Mouse (Mus musculus) frontal cortex, postnatal 25 days (tissue): ENCODE results near the gene Galns.
A peak's percentile ranks its signal among the peaks of the same experiment; 100 is the strongest.

Experiments used
- DNase-seq, 2 experiments: peaks; one replicate each; pipeline ENCODE4 v3.0.0; 2022; ENCODE audit warnings: low spot score in 2 of 2

Galns gene

DNA sequence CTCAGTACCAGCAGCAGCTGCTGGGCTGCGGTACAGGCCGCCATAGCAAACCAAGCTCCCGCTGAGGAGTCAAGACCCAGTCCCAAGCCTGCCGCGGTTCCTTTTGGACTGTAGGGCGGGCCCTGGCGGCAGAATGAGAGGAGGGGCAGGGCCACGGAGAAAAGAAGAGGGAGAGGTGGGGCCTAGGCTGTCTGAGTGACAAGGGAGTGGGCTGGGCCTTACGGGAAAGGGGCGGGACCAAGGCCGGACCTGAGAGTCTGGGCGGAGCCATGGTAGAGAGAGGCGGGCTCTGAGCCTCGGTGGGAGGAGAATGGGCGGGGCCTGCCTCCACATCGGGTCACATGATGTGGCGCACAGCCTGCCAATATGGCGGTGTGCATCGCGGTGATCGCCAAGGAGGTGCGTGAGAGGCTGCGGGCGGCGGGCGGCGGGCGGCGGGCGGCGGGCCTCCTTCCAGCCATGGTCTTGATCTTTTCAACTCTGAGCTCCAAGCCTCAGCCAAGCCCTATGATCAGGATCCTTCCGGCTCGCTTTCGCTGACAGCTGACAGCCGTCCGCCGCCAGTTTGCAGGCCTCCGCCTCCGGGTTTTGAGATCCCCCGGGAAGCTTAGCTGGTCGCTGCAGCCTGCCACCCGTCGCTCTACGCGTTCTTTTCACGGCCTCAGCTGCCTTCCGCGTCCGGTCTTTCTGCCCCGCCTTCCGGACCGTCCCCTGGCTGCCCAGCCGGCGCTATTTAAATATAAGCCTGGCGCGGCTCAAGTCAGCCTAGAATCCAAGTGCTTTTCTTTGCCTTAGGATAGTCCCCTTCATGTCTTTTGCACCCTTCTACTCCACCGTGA lies at the start of gene Galns, which contains the start of gene Trappc2l:
Gene Galns (minus strand): TSS at position 169 of the 839 bp plus-strand sequence.
Gene Trappc2l (plus strand): TSS at position 346 of the 839 bp plus-strand sequence.
- DNase-seq, result peak; percentile 75 to 89

GRCm38 (mm10) chr8:122660022-122660421 lies 48.8 kb upstream of the Galns start:
- no peak for DNase-seq

DNA sequence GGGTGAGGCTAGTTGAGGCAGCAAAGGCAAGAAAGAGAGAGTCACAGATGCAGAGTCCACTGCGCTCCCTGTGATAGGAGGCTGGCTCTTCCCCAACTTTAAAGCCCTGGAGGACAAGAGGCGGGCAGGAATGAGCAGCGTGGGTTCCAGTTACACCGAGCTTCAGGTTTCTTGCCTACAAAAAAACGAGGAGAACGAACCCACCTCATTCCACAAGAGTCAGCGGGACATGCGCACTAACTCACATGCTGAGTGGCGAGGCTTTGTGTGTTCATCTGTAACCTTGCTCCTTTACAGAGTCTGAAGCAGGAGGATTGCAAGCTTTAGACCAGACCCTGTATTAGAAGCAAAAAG lies 47.5 kb upstream of the Galns start:
- no peak for DNase-seq

DNA sequence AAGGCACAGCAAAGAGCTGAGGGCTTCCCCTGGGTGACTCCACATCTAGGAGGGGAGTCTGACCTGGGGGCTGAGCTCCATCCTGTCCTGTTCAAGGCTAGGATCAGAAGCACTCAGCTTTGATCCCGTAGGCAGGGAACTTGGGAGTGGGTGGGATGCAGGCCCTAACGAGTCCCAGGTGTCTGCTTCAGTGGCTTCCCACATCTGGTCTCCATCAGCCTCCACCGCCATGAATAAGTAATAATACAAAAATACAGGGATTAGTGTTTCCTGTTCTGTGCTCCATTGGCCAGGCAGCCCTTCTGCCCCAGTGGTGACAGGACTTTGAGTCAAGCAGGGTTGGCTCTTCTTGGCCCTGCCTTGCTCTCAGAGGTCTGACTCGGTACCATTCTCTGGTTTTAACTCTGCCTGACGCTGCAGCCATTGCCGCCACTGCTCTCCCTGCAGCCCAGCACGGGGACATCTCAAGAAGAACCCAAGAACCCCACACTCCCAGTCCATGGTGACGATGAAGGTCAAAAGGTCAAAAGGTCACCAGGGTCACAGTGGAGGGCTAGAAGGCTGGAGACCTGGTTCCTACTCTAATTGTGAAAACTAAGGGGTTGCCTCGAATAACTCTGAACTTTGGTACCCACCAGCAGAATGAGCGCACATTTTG lies 47.0 kb upstream of the Galns start:
- no peak for DNase-seq

- DNase-seq, result no peak
These were observed 45.1 kb upstream of the Galns start for GRCm38 (mm10) chr8:122656056-122656999.

- no peak for DNase-seq
These were observed 43.5 kb upstream of the Galns start for GRCm38 (mm10) chr8:122654768-122655167.

DNA sequence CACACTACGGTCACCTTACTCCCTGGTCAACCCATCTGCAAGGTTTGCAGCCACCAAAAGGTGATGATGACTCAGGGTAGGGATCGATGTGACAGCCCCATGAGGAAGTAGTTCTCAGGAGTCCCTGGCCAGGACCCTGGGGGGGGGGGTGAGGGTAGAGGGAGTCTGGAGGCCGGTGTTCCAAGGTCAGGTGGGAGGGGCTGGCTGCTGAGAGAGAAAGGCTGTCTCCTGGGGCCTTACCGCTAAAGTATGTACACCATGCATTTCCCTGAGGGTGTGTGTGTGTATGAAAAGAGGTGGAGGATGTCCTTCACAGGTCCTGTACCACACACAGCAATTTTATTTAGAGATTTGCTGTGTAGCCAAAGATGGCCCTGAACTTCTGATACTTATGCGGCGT lies 41.4 kb upstream of the Galns start:
- no peak for DNase-seq

- no peak for DNase-seq
These were observed 40.2 kb upstream of the Galns start for GRCm38 (mm10) chr8:122651326-122651921.

DNA sequence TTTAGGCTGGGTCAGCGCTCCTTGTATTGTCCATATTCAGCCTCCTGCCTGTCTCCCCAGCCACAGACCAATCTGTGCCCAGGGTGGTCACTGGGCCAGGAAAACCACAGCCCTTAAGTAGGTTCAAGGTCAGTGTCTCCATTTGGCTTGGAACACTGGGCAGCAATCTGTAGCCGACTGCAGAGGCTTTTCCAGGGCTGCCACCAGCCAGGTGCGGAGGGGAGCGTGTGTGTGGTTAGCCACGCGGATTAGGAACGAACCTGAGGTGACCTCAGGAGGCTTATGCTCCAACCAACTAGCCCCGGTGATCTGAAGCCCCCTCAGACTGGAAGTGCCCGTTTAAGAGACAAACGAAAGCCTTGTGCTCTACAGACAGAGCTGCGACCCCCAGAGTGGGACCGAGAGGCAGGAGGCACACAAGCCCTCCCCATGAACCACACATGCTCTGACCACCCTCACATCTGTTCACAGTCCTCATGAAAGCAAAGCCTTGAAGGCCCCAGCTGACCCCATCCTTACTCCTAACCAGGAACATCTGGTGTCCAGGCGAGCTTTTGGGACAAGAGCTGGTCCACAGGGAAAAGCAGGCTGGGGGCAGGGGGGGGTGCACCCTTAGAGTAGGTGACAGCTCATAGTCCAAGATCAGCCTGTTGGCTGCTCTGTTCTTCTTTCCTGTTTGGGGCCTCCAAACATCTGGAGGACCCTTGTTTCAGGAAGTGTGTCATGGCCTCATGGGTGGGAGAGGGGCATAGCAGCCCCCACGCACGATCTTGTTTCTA lies 37.1 kb upstream of the Galns start:
- no peak for DNase-seq

DNA sequence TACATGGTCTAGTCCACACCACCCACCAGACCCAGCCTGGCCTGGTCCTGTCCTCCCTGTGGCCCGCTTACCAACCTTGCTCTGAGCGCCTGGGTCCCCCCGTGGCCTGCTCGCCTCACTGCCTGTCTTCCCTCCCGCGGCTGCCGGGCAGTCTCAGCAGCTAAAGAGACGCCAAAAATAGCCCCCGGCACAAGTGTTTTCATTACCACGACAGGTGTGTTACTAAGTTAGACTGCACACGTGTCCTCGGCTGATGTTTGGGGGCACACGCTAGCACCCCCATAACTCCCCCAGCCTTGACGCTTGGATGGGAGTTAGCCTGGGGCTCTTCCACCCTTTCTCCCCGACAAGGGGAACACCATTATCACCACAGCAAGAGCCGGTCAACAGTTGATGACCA lies 35.1 kb upstream of the Galns start:
- DNase-seq, result no peak

DNA sequence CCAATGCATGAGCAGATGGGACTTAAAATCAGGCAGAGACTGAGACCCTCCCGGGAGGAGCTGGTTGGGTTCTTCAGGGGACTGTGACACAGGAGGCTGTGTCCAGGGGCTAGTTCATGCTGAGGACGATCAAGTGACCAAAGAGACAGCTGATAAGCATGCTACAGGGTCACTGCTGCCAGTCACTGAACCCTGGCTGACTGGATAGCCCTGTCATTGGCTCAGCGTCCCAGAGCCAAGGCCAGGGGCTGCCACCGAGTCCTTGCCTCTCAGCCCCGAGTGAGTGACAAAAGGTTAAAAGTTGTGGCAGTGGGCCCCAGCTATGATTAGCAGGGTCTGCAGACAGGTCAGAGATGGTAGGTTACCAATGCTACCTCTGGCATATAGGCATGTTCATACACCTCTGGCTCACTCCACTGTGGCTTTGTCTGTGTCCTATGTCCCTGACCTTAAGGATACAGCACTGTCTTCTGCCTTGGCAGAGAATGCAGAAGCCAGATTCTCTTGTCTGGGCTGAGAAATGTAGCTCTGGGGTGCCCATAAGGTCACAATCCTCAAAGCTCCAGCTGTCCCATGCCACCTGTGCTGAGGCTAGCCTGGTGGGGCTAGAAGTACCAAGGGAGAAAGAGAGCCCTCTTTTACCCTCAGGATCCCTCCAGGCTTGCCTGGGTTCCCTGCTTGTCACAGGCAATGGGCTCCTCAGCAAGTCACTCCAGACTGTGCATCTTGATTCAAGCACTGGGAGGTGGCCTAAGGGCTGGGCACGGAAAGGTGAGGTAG lies 33.1 kb upstream of the Galns start:
- DNase-seq, result no peak

GRCm38 (mm10) chr8:122642071-122642470 lies 30.8 kb upstream of the Galns start:
- peak; percentile 35 to 43 for DNase-seq

GRCm38 (mm10) chr8:122641406-122641805 lies 30.1 kb upstream of the Galns start:
- DNase-seq, result peak; percentile 46 to 54

DNA sequence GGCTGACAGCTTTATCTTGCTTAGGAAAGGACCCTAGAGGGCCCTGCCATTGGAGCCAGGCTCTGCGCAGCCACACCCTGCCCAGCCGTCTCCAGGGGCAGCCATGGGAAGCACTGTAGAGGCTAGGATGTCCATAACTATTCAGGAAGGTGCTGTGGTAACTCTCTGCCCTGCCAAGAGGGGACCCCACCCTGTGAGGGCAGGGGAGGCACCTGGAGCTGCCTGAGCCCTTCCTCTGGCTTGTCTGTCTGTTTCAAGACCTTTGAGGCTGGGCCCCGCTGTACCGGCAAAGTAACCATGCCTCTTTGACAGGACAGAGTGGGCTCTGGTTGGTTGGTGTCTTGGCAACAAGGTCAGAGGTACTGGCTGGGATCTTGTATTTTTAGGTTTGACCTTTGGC lies 29.6 kb upstream of the Galns start:
- DNase-seq, result no peak

DNA sequence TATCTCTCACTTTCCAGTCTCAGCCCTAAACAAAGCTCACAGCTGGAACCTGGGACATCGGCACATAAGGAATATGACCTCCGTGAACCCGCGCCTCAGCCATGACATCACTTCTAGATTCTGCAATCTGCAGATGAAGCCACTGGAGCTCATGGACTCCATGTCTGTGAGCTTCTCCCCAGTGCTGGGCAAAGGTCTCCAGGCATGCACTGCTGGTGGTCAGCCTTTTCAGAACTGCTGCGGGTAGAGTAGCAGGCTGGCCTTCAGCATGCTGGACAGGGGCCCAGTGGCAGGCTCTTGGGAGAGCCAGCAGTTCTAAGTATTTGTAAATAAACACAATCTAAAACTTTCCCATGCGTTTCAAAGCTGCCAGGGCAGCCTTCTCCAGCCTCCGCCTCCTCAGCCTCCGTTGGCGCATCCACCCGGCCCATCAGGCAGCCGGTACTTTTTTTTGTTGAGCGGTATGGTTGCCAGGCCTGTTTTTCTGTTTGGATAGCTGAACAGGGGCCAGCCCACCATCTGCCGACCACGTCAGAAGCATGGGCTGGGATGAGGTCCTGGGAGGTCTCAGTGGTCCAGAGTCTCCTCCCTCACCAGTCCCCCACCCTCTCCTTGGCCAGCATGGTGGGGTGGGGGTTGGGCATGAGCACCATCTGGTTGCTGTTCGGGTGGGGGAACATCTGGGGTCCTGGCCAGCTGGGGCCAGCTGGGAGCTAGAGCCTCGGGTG lies 28.4 kb upstream of the Galns start:
- DNase-seq, result no peak

DNA sequence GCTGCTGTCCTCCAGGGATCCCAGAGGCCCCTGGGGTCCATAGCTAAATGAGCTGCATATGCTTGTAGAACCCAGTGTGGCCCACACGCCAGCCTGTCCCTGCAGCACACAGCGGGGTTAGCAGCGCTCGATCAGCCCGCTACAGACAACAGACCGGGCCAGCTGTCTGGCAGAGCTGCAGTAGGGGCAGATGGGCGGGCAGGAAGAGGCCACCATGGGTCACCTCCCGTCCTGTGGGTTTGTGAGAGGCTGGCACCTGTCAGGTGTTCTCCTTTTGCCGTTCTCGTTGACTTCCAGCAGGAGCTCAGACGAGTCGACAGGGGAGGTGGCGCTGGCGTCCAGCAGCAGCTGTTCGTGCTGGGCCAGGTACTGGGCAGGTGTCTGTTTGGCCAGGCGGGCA lies 27.3 kb upstream of the Galns start:
- no peak for DNase-seq

- DNase-seq, result no peak
These were observed 26.0 kb upstream of the Galns start for GRCm38 (mm10) chr8:122637230-122637629.

GRCm38 (mm10) chr8:122636803-122637175 lies 25.5 kb upstream of the Galns start:
- DNase-seq, result no peak
